Mouse (Mus musculus): ENCODE data around the gene Gm49320. TPM values are rescaled to one million over a fixed set of nuclear protein-coding genes. Genes with fewer than 3 reads are reported as not detected.

Gm49320 gene
- polyA plus RNA-seq, 1 experiment from 2014 or later: 1.00 TPM

GRCm38 (mm10) chr8:4267627-4268026 is 29.0 kb downstream of the Gm49320 start:
- H3K36me3 ChIP-seq: peaks cover 89% of the 10 kb centered on the region

GRCm38 (mm10) chr8:4269609-4270008 is 30.9 kb downstream of the Gm49320 start:
- peaks cover 80% of the 10 kb centered on the region for H3K36me3 ChIP-seq
- no peak overlapping the region for H3K27ac ChIP-seq
- H3K9me3 ChIP-seq: no peaks in the 10 kb centered on the region
- ATAC-seq (ENCODE audit: low FRiP score): no peak
- no peaks in the 10 kb centered on the region for H3K27me3 ChIP-seq
- 93% methylated on average over 6 of the region's 6 CpGs for WGBS
- H3K4me2 ChIP-seq: no peak overlapping the region
- no peak overlapping the region for H3K9ac ChIP-seq
- peaks cover 6% of the 10 kb centered on the region; the same call in 1 of the 2 replicates for H3K4me1 ChIP-seq (replicated peaks)
- H3K4me3 ChIP-seq: no peak overlapping the region

More at GRCm38 (mm10) chr8:4267627-4268026, 29.0 kb downstream of the Gm49320 start:
- no peaks in the 10 kb centered on the region for H3K9me3 ChIP-seq
- no peak overlapping the region for H3K4me2 ChIP-seq
- H3K4me1 ChIP-seq (replicated peaks): no peaks in the 10 kb centered on the region
- ATAC-seq (ENCODE audit: low FRiP score): no peak
- WGBS: 72% methylated on average over 15 of the region's 15 CpGs
- no peaks in the 10 kb centered on the region for H3K27me3 ChIP-seq
- no peak overlapping the region for H3K9ac ChIP-seq
- no peak overlapping the region for H3K4me3 ChIP-seq
- H3K27ac ChIP-seq: no peak overlapping the region

GRCm38 (mm10) chr8:4275275-4276110 is 36.8 kb downstream of the Gm49320 start, which contains the start of gene Timm44:
Gene Timm44, minus strand, starts transcription at chr8:4275913.
- Histone ChIP-seq H3K4me2 (peak within 1 kb of the TSS; percentile 76), H3K9me3 (no peaks in the 10 kb centered on the region), H3K9ac (peak within 1 kb of the TSS; percentile 86), H3K27me3 (no peaks in the 10 kb centered on the region), H3K36me3 (peaks cover 23% of the 10 kb centered on the region), H3K4me1 (replicated peaks) (peaks cover 16% of the 10 kb centered on the region), H3K27ac (peak within 1 kb of the TSS; percentile 89), H3K4me3 (peak within 1 kb of the TSS; percentile 75)
- WGBS: under 1% methylated on average over 39 of the region's 39 CpGs
- ATAC-seq (ENCODE audit: low FRiP score): peak; percentile 96

- Histone ChIP-seq H3K9me3 (no peaks in the 10 kb centered on the region), H3K4me1 (replicated peaks) (peaks cover 16% of the 10 kb centered on the region), H3K4me3 (peak overlapping the region; percentile 75), H3K9ac (peak overlapping the region; percentile 86), H3K4me2 (peak overlapping the region; percentile 76), H3K36me3 (peaks cover 23% of the 10 kb centered on the region), H3K27me3 (no peaks in the 10 kb centered on the region), H3K27ac (peak overlapping the region; percentile 89)
- WGBS: 28% methylated on average over 9 of the region's 9 CpGs
- ATAC-seq (ENCODE audit: low FRiP score): no peak
Observed at GRCm38 (mm10) chr8:4276111-4276465, 37.4 kb downstream of the Gm49320 start.

- no peak overlapping the region for H3K4me3 ChIP-seq
- ATAC-seq (ENCODE audit: low FRiP score): no peak
- H3K9ac ChIP-seq: no peak overlapping the region
- H3K4me1 ChIP-seq (replicated peaks): no peaks in the 10 kb centered on the region
- H3K9me3 ChIP-seq: no peaks in the 10 kb centered on the region
- peaks cover 77% of the 10 kb centered on the region for H3K36me3 ChIP-seq
- no peak overlapping the region for H3K4me2 ChIP-seq
- H3K27me3 ChIP-seq: no peaks in the 10 kb centered on the region
- 92% methylated on average over 5 of the region's 5 CpGs for WGBS
- H3K27ac ChIP-seq: no peak overlapping the region
Observed at GRCm38 (mm10) chr8:4292738-4293137, 54.1 kb downstream of the Gm49320 start.

- H3K36me3 ChIP-seq: peaks cover 91% of the 10 kb centered on the region
- no peak overlapping the region for H3K27ac ChIP-seq
- no peak overlapping the region for H3K4me2 ChIP-seq
- H3K9ac ChIP-seq: no peak overlapping the region
- 97% methylated on average over 4 of the region's 4 CpGs for WGBS
- no peak overlapping the region for H3K4me3 ChIP-seq
- no peak for ATAC-seq (ENCODE audit: low FRiP score)
- no peaks in the 10 kb centered on the region for H3K27me3 ChIP-seq
- H3K4me1 ChIP-seq (replicated peaks): no peaks in the 10 kb centered on the region
- H3K9me3 ChIP-seq: no peaks in the 10 kb centered on the region
Observed at GRCm38 (mm10) chr8:4297822-4298221, 59.2 kb downstream of the Gm49320 start.

Other genes starting within 250 kb of the Gm49320 start
- gene Cd209f, start 133.0 kb upstream of the Gm49320 start, polyA plus RNA-seq (2015; fragmentation: Nextera tagmentation; extraction: Ambion mirVana): not detected in 2 replicates
- not detected in 2 replicates for gene Cd209g, start 104.8 kb upstream of the Gm49320 start, polyA plus RNA-seq (2015; fragmentation: Nextera tagmentation; extraction: Ambion mirVana)
- gene Evi5l, start 72.3 kb upstream of the Gm49320 start, polyA plus RNA-seq (2015; fragmentation: Nextera tagmentation; extraction: Ambion mirVana): 93.5 and 93.7 TPM in 2 replicates
- 40.2 and 47.7 TPM in 2 replicates for gene Prr36, start 21.4 kb upstream of the Gm49320 start, polyA plus RNA-seq (2015; fragmentation: Nextera tagmentation; extraction: Ambion mirVana)
- gene Lrrc8e, start 12.0 kb upstream of the Gm49320 start, polyA plus RNA-seq (2015; fragmentation: Nextera tagmentation; extraction: Ambion mirVana): not detected in 2 replicates
- 28.5 and 30.8 TPM in 2 replicates for gene Map2k7, start 125 bp upstream of the Gm49320 start, polyA plus RNA-seq (2015; fragmentation: Nextera tagmentation; extraction: Ambion mirVana)
- gene Tgfbr3l, start 9.3 kb downstream of the Gm49320 start, polyA plus RNA-seq (2015; fragmentation: Nextera tagmentation; extraction: Ambion mirVana): 5.0 and 5.2 TPM in 2 replicates
- 62.1 and 65.2 TPM in 2 replicates for gene Snapc2, start 14.2 kb downstream of the Gm49320 start, polyA plus RNA-seq (2015; fragmentation: Nextera tagmentation; extraction: Ambion mirVana)
- gene Ctxn1, start 20.4 kb downstream of the Gm49320 start, polyA plus RNA-seq (2015; fragmentation: Nextera tagmentation; extraction: Ambion mirVana): 281 and 287 TPM in 2 replicates
- gene Timm44, start 37.0 kb downstream of the Gm49320 start, polyA plus RNA-seq (2015; fragmentation: Nextera tagmentation; extraction: Ambion mirVana): 41.5 and 42.6 TPM in 2 replicates
- 22.3 and 24.9 TPM in 2 replicates for gene Ccl25, start 86.3 kb downstream of the Gm49320 start, polyA plus RNA-seq (2015; fragmentation: Nextera tagmentation; extraction: Ambion mirVana)
- 121 and 127 TPM in 2 replicates for gene Elavl1, start 86.5 kb downstream of the Gm49320 start, polyA plus RNA-seq (2015; fragmentation: Nextera tagmentation; extraction: Ambion mirVana)

Measured in hindbrain, embryonic 13.5 days (tissue).